Mouse (Mus musculus) CH12.LX (cell line): ENCODE data around the gene Tmem115. TPM values are rescaled to one million over a fixed set of nuclear protein-coding genes. Genes with fewer than 3 reads are reported as not detected.

Source experiments
- DNase-seq: peaks from one replicate; pipeline ENCODE4 v3.0.0-alpha.2; 2013; ENCODE audit errors: extremely low read depth
- H3K27ac ChIP-seq: 2 replicates; pipeline ENCODE4 v1.5.1; 2012; ENCODE audit warnings: low read depth, mild to moderate bottlenecking, control low read depth, moderate library complexity; ENCODE audit not compliant: insufficient read depth
- H3K27me3 ChIP-seq: replicated peaks from 2 replicates; pipeline ENCODE3; 2012; ENCODE audit warnings: inconsistent platforms
- H3K36me3 ChIP-seq, 2 experiments: replicated peaks in 1 of 2; 2 replicates each; pipeline versions ENCODE3 to v1.6.1; 2012; ENCODE audit warnings: inconsistent platforms in 1 of 2, low read length in 1 of 2, mild to moderate bottlenecking in 1 of 2, mixed read lengths in 1 of 2, moderate library complexity in 1 of 2; ENCODE audit not compliant: control insufficient read depth in 1 of 2, insufficient read depth in 1 of 2
- H3K4me1 ChIP-seq, 2 experiments: 2 replicates each; pipeline ENCODE4 v1.6.1; 2012; ENCODE audit warnings: inconsistent platforms in 1 of 2, moderate library complexity in 1 of 2; ENCODE audit not compliant: insufficient read depth in 2 of 2, control insufficient read depth in 1 of 2
- H3K4me2 ChIP-seq: 2 replicates; pipeline ENCODE4 v1.6.1; 2012; ENCODE audit warnings: low read depth, mild to moderate bottlenecking, control low read depth; ENCODE audit not compliant: poor library complexity, insufficient read depth, severe bottlenecking
- H3K4me3 ChIP-seq, 3 experiments: fragments of 150-350 bp in 1 of 3; sonication (generic) in 1 of 3; replicated peaks in 1 of 3; 2 replicates each; pipeline versions ENCODE3 to v1.5.1; 2011 to 2012; ENCODE audit warnings: low read depth in 2 of 3, low read length in 2 of 3, mild to moderate bottlenecking in 2 of 3, moderate library complexity in 2 of 3, control low read depth in 1 of 3, improper control_type of control experiment in 1 of 3, inconsistent platforms in 1 of 3, mixed read lengths in 1 of 3; ENCODE audit not compliant: poor library complexity in 1 of 3
- H3K79me2 ChIP-seq: replicated peaks from 2 replicates; pipeline ENCODE4 v1.6.1; 2012; ENCODE audit warnings: mild to moderate bottlenecking, moderate library complexity; ENCODE audit not compliant: control insufficient read depth, poor library complexity, insufficient read depth, severe bottlenecking; ENCODE audit errors: extremely low read depth
- H3K9ac ChIP-seq: 2 replicates; pipeline ENCODE4 v1.6.1; 2012; ENCODE audit warnings: low read depth, mild to moderate bottlenecking, control low read depth, moderate library complexity; ENCODE audit not compliant: insufficient read depth
- H3K9me3 ChIP-seq: replicated peaks from 2 replicates; pipeline ENCODE3; 2012; ENCODE audit warnings: low read length, inconsistent platforms, mixed read lengths
- BHLHE40 ChIP-seq: IDR thresholded peaks from 2 replicates; pipeline ENCODE4 v1.6.1; 2011; ENCODE audit warnings: mild to moderate bottlenecking, low read depth, low read length, improper control_type of control experiment
- EP300 ChIP-seq: IDR thresholded peaks from 2 replicates; pipeline ENCODE4 v1.6.1; 2011; ENCODE audit warnings: low read length, improper control_type of control experiment
- MAX ChIP-seq: IDR thresholded peaks from 2 replicates; pipeline ENCODE4 v1.6.1; 2011; ENCODE audit warnings: low read length, improper control_type of control experiment
- MAZ ChIP-seq: IDR thresholded peaks from 2 replicates; pipeline ENCODE4 v1.6.1; 2012; ENCODE audit warnings: low read depth, mild to moderate bottlenecking, inconsistent platforms, low read length, improper control_type of control experiment, moderate library complexity
- NELFE ChIP-seq: IDR thresholded peaks from 2 replicates; pipeline ENCODE4 v1.6.1; 2011; ENCODE audit warnings: low read depth, low read length, improper control_type of control experiment
- POLR2AphosphoS2 ChIP-seq: IDR thresholded peaks from 2 replicates; pipeline ENCODE4 v1.6.1; 2011; ENCODE audit warnings: low read depth, low read length, improper control_type of control experiment
- RCOR1 ChIP-seq: conservative IDR thresholded peaks from 2 replicates; pipeline ENCODE4 v1.6.1; 2012; ENCODE audit warnings: low read depth, mild to moderate bottlenecking, inconsistent platforms, low read length, improper control_type of control experiment
- SIN3A ChIP-seq: IDR thresholded peaks from 2 replicates; pipeline ENCODE4 v1.6.1; 2012; ENCODE audit warnings: low read length, improper control_type of control experiment, inconsistent platforms
- SMC3 ChIP-seq: IDR thresholded peaks from 2 replicates; pipeline ENCODE4 v1.6.1; 2011; ENCODE audit warnings: low read depth, low read length, improper control_type of control experiment
- TCF12 ChIP-seq: IDR thresholded peaks from 2 replicates; pipeline ENCODE4 v1.6.1; 2014; ENCODE audit warnings: low read depth, mild to moderate bottlenecking, inconsistent platforms, low read length, improper control_type of control experiment
- USF1 ChIP-seq: IDR thresholded peaks from 2 replicates; pipeline ENCODE4 v1.6.1; 2014; ENCODE audit warnings: low read depth, mild to moderate bottlenecking, inconsistent platforms, low read length, improper control_type of control experiment
- ZMIZ1 ChIP-seq: IDR thresholded peaks from 2 replicates; pipeline ENCODE4 v1.6.1; 2012; ENCODE audit warnings: low read depth, mild to moderate bottlenecking, inconsistent platforms, low read length, improper control_type of control experiment
- dilution Hi-C: fragments of 300-500 bp; cut with MboI; formaldehyde crosslinking; loops from 2 replicates; pipeline ENCODE4 v1.14.3; 2020; ENCODE audit warnings: low sequenced_read_pairs; ENCODE audit not compliant: extremely low pct_unique_long_range_greater_than_20kb, extremely low pct_ligation_motif_present
- in situ Hi-C: fragments of 300-500 bp; cut with MboI; formaldehyde crosslinking; loops from 3 replicates; pipeline ENCODE4 v1.14.3; 2019; ENCODE audit warnings: low sequenced_read_pairs, low pct_ligation_motif_present, low pct_unique_long_range_greater_than_20kb, mixed read lengths
- polyA plus RNA-seq: library from polyadenylated mRNA; unstranded; fragments of >175 nt; gene quantifications from 2 replicates; pipeline ENCODE4 v1.2.1, GENCODE M21; 2012; ENCODE audit warnings: low read depth; ENCODE audit not compliant: insufficient read length
- total RNA-seq, 2 experiments: library from RNA; depleted of rRNA; stranded (reverse); fragments of 300-350 nt in 1 of 2; fragments of >200 nt in 1 of 2; gene quantifications; 2 replicates each; pipeline ENCODE4 v1.2.3; 2012 to 2014

Gene Tmem115
- total and polyA plus RNA-seq, 3 experiments = 12.6 to 17.9 (median 13.0) TPM

DNA sequence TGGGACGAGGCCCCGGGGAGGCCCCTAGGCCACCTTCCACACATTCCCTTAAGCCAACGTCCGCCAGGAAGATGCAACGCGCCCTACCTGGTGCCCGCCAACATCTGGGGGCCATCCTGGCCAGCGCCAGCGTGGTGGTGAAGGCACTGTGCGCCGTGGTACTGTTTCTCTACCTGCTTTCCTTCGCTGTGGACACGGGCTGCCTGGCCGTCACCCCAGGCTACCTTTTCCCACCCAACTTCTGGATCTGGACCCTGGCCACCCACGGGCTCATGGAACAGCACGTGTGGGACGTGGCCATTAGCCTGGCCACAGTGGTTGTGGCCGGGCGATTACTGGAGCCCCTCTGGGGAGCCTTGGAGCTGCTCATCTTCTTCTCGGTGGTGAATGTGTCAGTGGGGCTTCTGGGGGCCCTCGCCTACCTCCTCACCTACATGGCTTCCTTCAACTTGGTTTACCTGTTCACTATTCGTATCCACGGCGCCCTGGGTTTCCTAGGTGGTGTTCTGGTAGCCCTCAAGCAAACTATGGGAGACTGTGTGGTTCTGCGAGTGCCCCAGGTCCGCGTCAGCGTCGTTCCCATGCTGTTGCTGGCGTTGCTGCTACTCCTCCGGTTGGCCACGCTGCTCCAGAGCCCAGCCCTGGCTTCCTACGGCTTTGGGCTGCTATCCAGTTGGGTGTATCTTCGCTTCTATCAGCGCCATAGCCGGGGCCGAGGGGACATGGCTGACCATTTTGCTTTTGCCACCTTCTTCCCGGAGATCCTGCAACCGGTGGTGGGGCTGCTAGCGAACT lies 860 bp downstream of the Tmem115 start:
- no peaks in the 10 kb centered on the region for H3K9me3 ChIP-seq
- no peak for DNase-seq

DNA sequence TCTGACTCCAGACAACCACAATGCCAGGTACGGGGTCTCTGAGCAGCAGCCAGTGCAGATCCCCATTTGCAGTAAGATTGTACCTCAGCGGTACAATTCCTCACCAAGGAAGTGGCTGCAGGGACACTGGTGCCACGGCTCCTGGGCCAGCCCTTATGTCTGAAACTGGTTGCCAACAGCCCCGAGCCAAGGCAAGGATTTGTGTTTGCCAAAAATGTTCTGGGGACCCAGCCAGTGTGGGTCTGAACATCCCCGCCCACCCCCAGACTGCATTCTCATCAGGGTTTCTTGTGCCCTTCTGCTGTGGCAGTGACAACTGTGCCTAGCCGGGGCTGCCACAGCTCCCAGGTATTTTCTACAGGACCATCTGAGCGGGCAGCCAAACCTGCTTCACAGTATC lies 4.5 kb downstream of the Tmem115 start:
- peaks cover 30 to 45% of the 10 kb centered on the region in 2 experiments for H3K36me3 ChIP-seq
- H3K4me1 ChIP-seq = peaks cover 11 to 44% of the 10 kb centered on the region in 2 experiments
- H3K9me3 ChIP-seq = no peaks in the 10 kb centered on the region
- in situ Hi-C loops (no loop called here), dilution Hi-C loops (no loop called here)
- no peak overlapping the region for H3K4me2 ChIP-seq
- TF ChIP-seq SMC3 (no peak), TCF12 (no peak), NELFE (no peak), USF1 (no peak), EP300 (no peak), MAZ (no peak)
- no peak overlapping the region for H3K9ac ChIP-seq
- no peak overlapping the region for H3K4me3 ChIP-seq
- peaks cover 36% of the 10 kb centered on the region for H3K79me2 ChIP-seq
- no peaks in the 10 kb centered on the region for H3K27me3 ChIP-seq
- DNase-seq = no peak
- no peak overlapping the region for H3K27ac ChIP-seq

More for the DNA sequence above, 860 bp downstream of the Tmem115 start:
- H3K36me3 ChIP-seq = peaks cover 23 to 32% of the 10 kb centered on the region in 2 experiments
- peak overlapping the region; percentile 86 to 95 (median 93) for H3K4me3 ChIP-seq
- in situ Hi-C loops = no loop called here
- H3K79me2 ChIP-seq = peaks cover 36% of the 10 kb centered on the region
- H3K4me1 ChIP-seq = peaks cover 10 to 32% of the 10 kb centered on the region in 2 experiments
- peaks cover 13% of the 10 kb centered on the region for H3K27me3 ChIP-seq
- H3K27ac ChIP-seq = 0 out of 2 replicates have a peak overlapping the region, but pooled peaks have one; percentile 1
- TF ChIP-seq MAX = peak; percentile 1; the same call in 1 of the 2 replicates
- 0 out of 2 replicates have a peak, but pooled peaks have one; percentile 30 for TF ChIP-seq SIN3A
- no peak for TF ChIP-seq USF1
- dilution Hi-C loops = no loop called here
- H3K4me2 ChIP-seq = peak overlapping the region; percentile 93
- H3K9ac ChIP-seq = peak overlapping the region; percentile 77

DNA sequence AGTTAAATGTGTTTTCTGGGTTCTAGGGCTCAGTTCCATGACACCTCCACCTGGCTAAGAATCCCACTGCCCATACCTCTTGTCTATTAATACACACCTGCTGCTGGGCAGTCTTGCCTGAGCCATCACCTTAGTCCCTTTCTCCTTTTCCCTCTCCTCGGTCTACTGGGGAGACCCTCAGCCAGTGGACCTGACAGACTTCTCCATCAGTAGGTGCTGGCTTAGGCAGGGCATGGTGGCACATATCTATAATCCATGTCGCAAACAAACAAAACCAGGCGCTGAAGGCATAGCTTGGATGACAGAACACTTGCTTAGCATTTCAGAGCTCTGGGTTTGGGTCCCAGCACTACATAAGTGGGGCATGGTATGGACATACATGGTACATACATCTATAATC lies 5.0 kb downstream of the Tmem115 start:
- in situ Hi-C loops (no loop called here), dilution Hi-C loops (no loop called here)
- H3K79me2 ChIP-seq = peaks cover 36% of the 10 kb centered on the region
- H3K27me3 ChIP-seq = no peaks in the 10 kb centered on the region
- no peaks in the 10 kb centered on the region for H3K9me3 ChIP-seq
- no peak overlapping the region for H3K4me2 ChIP-seq
- H3K36me3 ChIP-seq = peaks cover 33 to 50% of the 10 kb centered on the region in 2 experiments
- H3K4me1 ChIP-seq = peaks cover 9 to 40% of the 10 kb centered on the region in 2 experiments
- TF ChIP-seq SMC3 = no peak
- TF ChIP-seq EP300 = no peak
- TF ChIP-seq POLR2AphosphoS2 = no peak
- no peak for TF ChIP-seq ZMIZ1
- no peak for TF ChIP-seq RCOR1
- no peak for TF ChIP-seq BHLHE40
- no peak for TF ChIP-seq SIN3A
- H3K4me3 ChIP-seq = no peak overlapping the region
- H3K27ac ChIP-seq = no peak overlapping the region
- H3K9ac ChIP-seq = no peak overlapping the region
- DNase-seq = no peak
